Mouse (Mus musculus) G1E (cell line): ENCODE results near the gene Vmn2r47. TPM values are rescaled to one million over a fixed set of nuclear protein-coding genes. Genes with fewer than 3 reads are reported as not detected.
"Not testable (repeated sequence)": the region's sequence is repeated elsewhere in the genome, so short reads cannot be mapped to it uniquely, and the experiment has no call there.

Experiments used
- ATAC-seq: 2 replicates; pipeline ENCODE4 v1.8.0; 2016; ENCODE audit warnings: mild to moderate bottlenecking; ENCODE audit not compliant: insufficient number of reproducible peaks, poor library complexity, low FRiP score, severe bottlenecking; ENCODE audit errors: extremely low read depth
- DNase-seq: peaks from one replicate; pipeline ENCODE4 v3.0.0; 2012; ENCODE audit warnings: low spot score
- H3K27me3 ChIP-seq: 2 replicates; pipeline ENCODE4 v1.6.1; 2012; ENCODE audit warnings: mild to moderate bottlenecking, low read length, inconsistent platforms; ENCODE audit not compliant: insufficient read depth
- H3K36me3 ChIP-seq: replicated peaks from 2 replicates; pipeline ENCODE3; 2012; ENCODE audit warnings: mild to moderate bottlenecking, inconsistent platforms
- H3K4me1 ChIP-seq: 2 replicates; pipeline ENCODE4 v1.6.1; 2012; ENCODE audit warnings: low read depth, low read length, inconsistent platforms, mixed read lengths; ENCODE audit not compliant: insufficient read depth
- H3K4me3 ChIP-seq: 2 replicates; pipeline ENCODE4 v1.5.1; 2012; ENCODE audit warnings: low read depth, mild to moderate bottlenecking, inconsistent platforms, low read length, moderate library complexity, mixed read lengths
- H3K9me3 ChIP-seq: replicated peaks from 2 replicates; pipeline ENCODE4 v1.6.1; 2012; ENCODE audit warnings: inconsistent platforms
- polyA plus RNA-seq: library from polyadenylated mRNA; stranded (reverse); fragments of >175 nt; gene quantifications from 2 replicates; pipeline ENCODE4 v1.2.3, GENCODE M21; 2012
- total RNA-seq, 2 experiments: library from RNA; stranded (forward) in 1 of 2; stranded (reverse) in 1 of 2; fragments of 200-1000 nt in 1 of 2; fragments of >200 nt in 1 of 2; fragmentation: Nextera tagmentation in 1 of 2; gene quantifications; 2 replicates each; pipeline ENCODE4 v1.2.3; 2014 to 2017

Gene Vmn2r47
- total RNA-seq (2014; fragmentation: Nextera tagmentation) (not detected in 2 replicates), total RNA-seq (2017) (not detected in 2 replicates), polyA plus RNA-seq (not detected in 2 replicates)

DNA sequence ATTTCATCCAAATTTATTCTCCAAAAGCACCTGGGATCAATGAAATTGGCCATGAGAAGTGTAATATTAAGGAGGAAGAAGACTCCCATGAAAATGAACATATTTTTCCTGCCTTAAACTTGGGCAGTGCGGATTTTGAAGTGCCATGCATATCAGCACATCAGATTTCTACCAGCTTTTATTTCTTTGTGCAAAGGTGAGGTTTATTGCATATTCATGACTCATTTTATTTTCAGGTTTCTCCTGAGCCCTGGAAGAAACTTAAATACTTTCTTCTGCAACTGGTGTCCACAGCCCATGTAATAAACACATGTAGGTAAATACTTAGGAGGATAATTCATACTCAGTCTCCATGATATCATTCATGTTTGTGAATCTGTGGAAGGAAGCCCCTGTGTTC is at the start of gene Vmn2r47:
Gene Vmn2r47 (minus strand): TSS at position 101 of the 400 bp plus-strand sequence.
- not testable (repeated sequence) for H3K36me3 ChIP-seq, H3K9me3 ChIP-seq, H3K4me3 ChIP-seq, ATAC-seq, H3K27me3 ChIP-seq, H3K4me1 ChIP-seq, DNase-seq

GRCm38 (mm10) chr7:9770471-9770870 is 70.7 kb downstream of the Vmn2r47 start, which contains the start of gene Vmn2r46:
TSS of gene Vmn2r46 (minus strand) at chr7:9770571.
- not testable (repeated sequence) for H3K36me3 ChIP-seq, DNase-seq, ATAC-seq, H3K27me3 ChIP-seq, H3K4me1 ChIP-seq, H3K4me3 ChIP-seq, H3K9me3 ChIP-seq

Other genes starting within 250 kb of the Vmn2r47 start
- gene Vmn2r46, start 70.8 kb downstream of the Vmn2r47 start, total RNA-seq (2014; fragmentation: Nextera tagmentation): not detected in 2 replicates
- not detected in 2 replicates for gene Vmn2r46, start 70.8 kb downstream of the Vmn2r47 start, total RNA-seq (2017)
- not detected in 2 replicates for gene Vmn2r46, start 70.8 kb downstream of the Vmn2r47 start, polyA plus RNA-seq
- gene Vmn2r48, start 112.3 kb upstream of the Vmn2r47 start, total RNA-seq (2014; fragmentation: Nextera tagmentation): not detected in 2 replicates
- gene Vmn2r48, start 112.3 kb upstream of the Vmn2r47 start, total RNA-seq (2017): 0.11 TPM in 1 of 2 replicates, not detected in the other
- gene Vmn2r48, start 112.3 kb upstream of the Vmn2r47 start, polyA plus RNA-seq: not detected in 2 replicates
- not detected in 2 replicates for gene Vmn2r49, start 150.9 kb upstream of the Vmn2r47 start, total RNA-seq (2014; fragmentation: Nextera tagmentation)
- gene Vmn2r49, start 150.9 kb upstream of the Vmn2r47 start, total RNA-seq (2017): 0.12 and 0.33 TPM in 2 replicates
- not detected in 2 replicates for gene Vmn2r49, start 150.9 kb upstream of the Vmn2r47 start, polyA plus RNA-seq
- gene Vmn2r50, start 212.0 kb upstream of the Vmn2r47 start, total RNA-seq (2014; fragmentation: Nextera tagmentation): not detected in 2 replicates
- gene Vmn2r50, start 212.0 kb upstream of the Vmn2r47 start, total RNA-seq (2017): 0.06 and 0.22 TPM in 2 replicates
- not detected in 2 replicates for gene Vmn2r50, start 212.0 kb upstream of the Vmn2r47 start, polyA plus RNA-seq